Mouse (Mus musculus): ENCODE measurements around the gene Sema6b.
A peak's percentile ranks its signal among the peaks of the same experiment; 100 is the strongest.

The Sema6b gene

DNA sequence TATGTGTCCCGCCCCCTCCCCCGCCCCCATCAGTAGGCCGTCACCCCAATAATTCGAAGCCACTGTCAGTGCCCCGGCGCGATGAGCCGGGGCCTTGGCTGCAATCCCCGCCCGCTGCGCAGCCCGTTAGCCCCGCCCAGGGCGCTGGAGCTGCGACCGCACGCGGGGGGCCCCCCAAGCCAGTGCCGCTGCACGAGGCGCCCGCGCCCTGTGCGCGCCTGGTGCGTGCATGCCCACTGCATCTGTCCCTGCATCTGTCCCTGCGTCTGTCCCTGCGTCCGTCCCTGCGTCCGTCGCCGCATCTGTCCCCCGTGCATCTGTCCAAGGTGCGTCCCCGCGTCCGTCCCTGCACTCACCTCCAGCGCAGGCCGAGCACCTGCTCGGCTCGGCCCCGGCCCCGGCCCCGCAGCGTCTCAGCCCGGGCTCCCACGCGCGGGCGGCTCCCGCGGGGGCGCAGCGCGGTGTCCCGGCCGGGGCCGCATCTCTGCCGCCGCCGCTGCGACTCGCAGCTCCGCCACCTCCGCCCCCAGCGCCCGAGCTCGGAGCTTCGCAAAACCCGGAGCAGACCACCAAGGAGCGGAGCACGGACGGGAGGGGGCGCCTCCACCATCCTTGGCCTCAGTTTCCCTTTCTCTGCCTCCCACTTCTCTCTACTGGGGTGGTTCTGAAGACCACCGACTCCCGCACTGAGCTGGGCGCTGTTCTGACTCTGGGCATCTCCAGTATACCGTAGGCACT, at the start of gene Sema6b:
Sema6b (minus strand) TSS at position 486 of the 738 bp plus-strand sequence.
- DNase-seq (ENCODE audit: low read depth, low spot score): peak; percentile 49

GRCm38 (mm10) chr17:56185281-56186141, 45.4 kb upstream of the Sema6b start:
- DNase-seq (ENCODE audit: low read depth, low spot score): peak; percentile 44

DNA sequence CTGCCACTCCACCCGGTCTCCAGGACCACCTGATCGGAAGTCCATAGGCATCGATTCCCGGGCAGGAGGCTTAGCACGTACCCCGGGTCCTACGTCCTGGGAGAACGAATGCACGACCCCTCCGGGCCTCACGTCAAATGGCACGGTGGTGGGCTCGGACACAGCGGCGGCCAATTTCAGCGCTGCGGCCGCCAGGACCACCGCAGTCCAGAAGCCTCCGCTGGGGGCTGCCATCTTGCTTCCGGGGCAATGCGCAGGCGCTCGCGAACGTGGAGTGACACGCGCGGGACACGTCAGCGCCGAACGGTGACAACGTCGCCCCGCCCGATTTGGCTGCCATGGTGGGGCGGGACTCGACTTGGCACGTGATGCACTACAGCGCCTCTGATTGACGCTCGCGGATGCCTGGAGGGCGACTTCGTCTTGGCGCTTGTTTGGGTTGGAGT, 43.5 kb upstream of the Sema6b start, which contains the start of gene Mydgf:
Mydgf (minus strand) TSS at position 263 of the 446 bp plus-strand sequence.
- peak; percentile 95 for DNase-seq (ENCODE audit: low read depth, low spot score)

DNA sequence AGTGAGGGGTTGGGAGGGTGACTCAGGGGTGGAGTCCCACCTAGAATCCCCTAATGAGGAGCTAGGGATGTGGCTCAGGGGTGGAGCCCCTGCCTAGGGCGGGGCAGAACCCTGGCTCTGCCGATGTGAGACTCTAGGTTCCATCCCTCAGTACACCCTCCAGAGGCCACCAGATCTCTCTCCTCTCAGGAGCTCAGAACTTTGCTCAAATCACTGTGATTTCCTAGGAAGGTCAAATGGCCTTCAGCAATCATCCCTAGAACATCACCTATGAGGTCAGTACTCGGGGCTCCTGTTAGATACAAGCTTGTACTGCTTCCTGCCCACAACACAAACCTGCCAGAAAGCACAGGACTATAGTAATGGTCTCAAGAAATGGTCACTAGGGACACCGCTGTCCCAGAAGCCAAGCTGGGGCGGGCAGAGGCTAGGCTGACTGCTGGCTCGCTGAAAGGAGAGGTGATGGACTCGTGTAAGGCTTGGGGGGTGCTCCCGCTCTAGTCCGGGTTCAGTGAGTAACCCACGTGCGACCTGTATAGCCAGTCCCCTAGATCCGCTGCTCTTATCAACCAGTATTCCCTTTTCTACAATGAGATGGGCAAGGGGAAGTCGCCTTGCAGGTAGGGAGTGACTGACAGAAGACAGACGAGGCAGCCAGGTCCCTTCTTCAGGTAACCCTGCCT, 43.0 kb upstream of the Sema6b start:
- DNase-seq (ENCODE audit: low read depth, low spot score): peak; percentile 65

GRCm38 (mm10) chr17:56175416-56175815, 35.3 kb upstream of the Sema6b start:
- DNase-seq (ENCODE audit: low read depth, low spot score): no peak

- no peak for DNase-seq (ENCODE audit: low read depth, low spot score)
These were observed 33.4 kb upstream of the Sema6b start for GRCm38 (mm10) chr17:56173401-56174046.

DNA sequence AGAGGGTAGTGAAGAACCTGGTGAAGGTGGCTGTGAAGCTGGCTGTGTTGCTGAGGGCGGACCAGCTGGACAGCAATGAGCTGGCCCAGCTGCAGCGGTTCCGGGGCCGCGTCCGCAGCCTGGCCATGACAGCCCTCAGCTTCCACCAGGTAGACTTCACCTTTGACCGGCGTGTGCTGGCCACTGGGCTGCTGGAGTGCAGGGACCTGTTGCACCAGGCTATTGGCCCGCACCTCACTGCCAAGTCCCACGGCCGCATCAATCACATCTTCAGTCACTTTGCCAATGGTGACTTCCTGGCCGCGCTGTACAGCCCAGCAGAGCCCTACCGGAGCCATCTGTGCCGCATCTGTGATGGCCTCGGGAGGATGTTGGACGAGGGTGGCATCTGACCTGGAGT, 31.7 kb upstream of the Sema6b start:
- DNase-seq (ENCODE audit: low read depth, low spot score): no peak

GRCm38 (mm10) chr17:56171456-56171855, 31.3 kb upstream of the Sema6b start:
- no peak for DNase-seq (ENCODE audit: low read depth, low spot score)

DNA sequence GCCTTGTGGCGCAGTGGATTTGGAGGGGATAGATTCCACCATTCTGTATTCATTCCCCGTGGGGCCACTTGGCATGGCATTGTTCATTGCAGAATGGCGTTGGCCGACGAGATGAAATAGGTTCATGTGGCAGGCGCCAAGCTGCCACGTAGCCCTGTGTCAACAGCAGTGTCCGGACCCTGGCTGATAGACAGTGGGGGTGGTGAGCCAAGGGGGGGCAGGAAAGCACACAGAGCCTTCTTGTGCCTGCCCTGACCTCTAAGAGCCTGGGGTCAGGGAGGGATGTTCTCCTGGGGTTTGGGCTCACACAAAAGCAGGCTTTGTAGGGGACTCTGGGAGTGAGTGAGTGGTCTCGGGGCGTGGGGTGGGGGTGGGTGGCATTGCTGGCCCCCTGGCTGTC, 30.5 kb upstream of the Sema6b start:
- no peak for DNase-seq (ENCODE audit: low read depth, low spot score)

DNA sequence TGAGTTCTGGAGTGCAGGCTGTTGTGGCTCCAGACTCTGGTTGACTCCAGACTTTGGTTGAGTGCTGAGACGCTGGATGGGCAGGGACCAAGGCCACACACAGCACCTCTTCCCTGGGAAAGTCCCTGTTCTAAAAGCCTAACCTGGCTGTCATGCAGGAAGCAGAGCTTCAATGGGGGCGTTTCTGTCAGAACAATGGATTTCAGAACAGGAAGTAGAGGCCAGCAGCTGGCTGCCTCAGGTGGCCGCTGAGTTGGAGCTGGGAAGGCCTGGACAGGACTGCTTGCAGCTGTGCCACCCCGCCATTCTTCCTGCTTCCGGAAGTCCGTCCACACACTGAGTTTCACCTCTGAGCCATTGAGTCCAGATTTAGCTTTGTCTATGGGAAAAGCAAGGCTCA, 29.7 kb upstream of the Sema6b start:
- DNase-seq (ENCODE audit: low read depth, low spot score): no peak

DNA sequence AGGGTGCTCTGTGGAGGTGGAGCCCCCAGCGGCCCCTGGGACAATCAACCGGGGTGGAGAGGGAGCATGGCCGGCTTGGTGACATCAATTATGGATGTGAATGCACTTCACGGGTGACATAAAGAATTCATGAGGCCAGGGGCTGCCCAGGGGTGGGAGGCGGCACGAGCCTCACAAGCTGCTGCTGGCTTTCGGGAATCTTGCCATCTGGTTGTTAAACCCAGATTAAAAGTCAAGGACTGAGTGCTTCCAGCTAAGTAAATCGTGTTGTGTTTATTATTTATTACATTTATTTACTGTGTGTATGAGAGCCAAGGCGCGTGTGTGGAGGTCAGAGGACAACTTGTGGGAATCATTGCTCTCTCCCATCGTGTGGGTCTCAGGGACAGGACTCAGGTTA, 25.5 kb upstream of the Sema6b start:
- DNase-seq (ENCODE audit: low read depth, low spot score): no peak

DNA sequence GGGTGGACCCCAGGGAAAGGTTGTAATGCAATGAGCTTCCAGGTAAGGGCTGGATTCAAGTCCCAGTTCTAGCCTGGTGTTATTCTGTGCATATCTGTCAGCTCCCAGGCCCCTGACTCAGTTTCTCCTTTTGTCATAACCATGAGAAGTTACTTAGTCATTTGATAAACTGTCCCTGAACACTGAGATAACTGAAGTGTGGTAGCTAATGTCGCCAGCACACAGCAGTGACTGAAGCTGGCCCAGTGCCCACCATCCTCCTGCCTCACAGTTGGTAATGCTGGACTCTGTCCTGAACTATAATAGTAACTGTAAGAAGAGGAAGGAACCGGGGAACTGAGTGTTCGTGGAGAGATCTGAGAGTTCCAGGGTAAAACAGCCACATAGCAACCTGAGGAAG, 24.4 kb upstream of the Sema6b start:
- DNase-seq (ENCODE audit: low read depth, low spot score): no peak

- no peak for DNase-seq (ENCODE audit: low read depth, low spot score)
These were observed 23.5 kb upstream of the Sema6b start for GRCm38 (mm10) chr17:56163523-56164102.

- DNase-seq (ENCODE audit: low read depth, low spot score): peak; percentile 94
These were observed 22.2 kb upstream of the Sema6b start, which contains the start of gene Tnfaip8l1 for GRCm38 (mm10) chr17:56162231-56162774. TSS of gene Tnfaip8l1 (plus strand) at chr17:56162477.

- DNase-seq (ENCODE audit: low read depth, low spot score): peak; percentile 77
These were observed 19.6 kb upstream of the Sema6b start for GRCm38 (mm10) chr17:56159729-56160128.

DNA sequence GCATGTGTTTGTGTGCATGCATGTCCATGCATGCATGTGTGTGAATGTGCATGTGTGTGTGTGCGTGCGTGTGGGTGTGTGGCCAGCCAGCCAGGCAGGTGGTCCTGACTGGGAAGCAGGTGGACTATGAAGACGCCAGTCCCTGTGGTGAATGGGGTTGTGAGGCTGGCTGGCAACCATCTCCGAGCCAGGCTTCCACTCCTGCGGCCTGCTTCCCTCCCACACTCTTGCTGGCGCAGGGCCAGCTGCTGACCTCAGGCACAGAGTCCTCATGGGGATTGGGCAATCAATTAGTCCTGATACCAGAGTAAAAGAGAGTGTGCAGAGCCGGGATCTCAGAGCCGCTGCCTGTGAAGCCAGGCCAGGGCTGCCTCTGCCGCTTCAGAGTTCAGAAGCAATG, 13.5 kb upstream of the Sema6b start:
- no peak for DNase-seq (ENCODE audit: low read depth, low spot score)

- no peak for DNase-seq (ENCODE audit: low read depth, low spot score)
These were observed 9.8 kb upstream of the Sema6b start for GRCm38 (mm10) chr17:56149897-56150296.

DNA sequence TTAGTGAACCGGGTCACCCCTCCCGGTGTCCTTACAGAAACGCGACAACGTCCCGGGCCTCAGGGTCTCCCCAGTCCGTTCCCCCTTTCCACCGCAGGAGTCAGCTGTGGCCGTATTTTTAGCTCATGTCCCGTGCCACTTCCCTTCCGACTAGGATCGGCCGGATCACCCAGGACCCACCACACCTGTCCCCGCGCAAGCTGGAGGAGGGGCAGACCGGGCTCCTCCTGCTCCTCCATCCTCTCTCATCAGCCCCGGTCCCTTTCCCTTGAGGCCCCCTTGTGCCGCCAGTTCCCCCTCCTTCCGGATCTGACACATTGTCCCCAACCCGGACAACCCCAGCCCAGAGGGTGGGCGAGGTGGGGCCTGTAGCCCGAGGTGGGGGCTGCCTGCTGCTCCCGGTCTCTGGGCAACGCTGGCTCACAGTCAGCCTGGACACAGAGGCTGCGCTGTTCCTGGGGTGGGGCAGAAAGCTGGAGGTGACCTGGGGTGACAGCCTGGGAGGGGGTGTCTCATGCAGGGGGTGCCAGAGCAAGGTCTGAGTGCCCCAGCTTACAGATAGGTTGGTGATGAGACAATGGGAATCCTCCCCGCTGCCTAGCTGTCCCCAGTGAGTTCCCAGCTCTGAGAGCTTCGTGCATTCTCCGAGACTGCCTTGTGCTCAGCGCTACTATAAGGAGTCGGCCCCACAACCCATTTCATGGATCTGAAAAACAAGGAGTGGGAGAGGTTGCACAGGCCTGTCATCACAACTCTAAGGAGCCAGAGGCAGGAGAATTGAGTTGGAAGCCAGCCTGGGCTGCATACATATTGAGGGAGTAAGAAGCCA, 8.9 kb upstream of the Sema6b start:
- no peak for DNase-seq (ENCODE audit: low read depth, low spot score)

DNA sequence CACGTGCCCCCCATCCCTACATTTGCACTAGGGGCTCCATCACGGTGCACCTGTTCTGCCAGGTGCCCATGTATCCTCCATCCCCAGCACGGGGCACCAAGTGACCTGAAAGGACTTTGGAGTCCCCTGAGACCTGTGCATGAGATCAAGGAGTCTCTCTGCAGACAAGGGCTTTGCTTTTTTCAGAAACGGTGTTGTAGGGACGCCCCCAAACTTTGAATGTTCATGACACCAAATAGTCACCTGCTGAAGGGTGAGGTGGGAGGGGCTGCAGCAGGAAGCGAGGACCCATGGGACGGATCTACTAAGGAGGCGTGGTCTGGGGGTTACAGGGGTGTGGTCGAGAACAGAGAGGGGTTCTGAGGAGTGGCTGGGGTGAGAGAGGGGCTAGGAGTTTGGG, 8.1 kb upstream of the Sema6b start:
- DNase-seq (ENCODE audit: low read depth, low spot score): no peak

DNA sequence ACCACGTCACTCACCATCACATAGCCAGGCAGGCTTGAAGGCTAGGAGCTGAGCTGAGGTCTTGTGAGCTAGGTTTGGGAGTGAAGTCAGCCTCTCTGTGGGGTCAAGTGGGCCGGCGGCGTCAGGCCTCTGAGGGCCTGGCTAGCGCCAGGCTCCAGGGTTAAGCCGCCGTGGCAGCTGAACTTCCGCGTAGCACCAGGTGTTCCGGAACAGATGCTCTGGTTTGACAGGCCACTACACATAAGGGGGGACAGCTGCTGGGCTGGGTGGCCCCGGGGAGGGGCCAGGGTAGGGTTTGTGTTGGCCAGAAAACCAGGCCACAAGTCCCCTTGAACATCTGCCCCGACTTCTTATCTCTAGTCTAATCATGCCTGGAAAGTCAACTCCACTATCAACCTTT, 7.3 kb upstream of the Sema6b start:
- no peak for DNase-seq (ENCODE audit: low read depth, low spot score)
